Mouse (Mus musculus) embryonic facial prominence, embryonic 15.5 days (tissue): ENCODE results near the gene Fibp. TPM values are rescaled to one million over a fixed set of nuclear protein-coding genes. Genes with fewer than 3 reads are reported as not detected.

Experiments used
- ATAC-seq: fragments of 200-750 bp; cut with Nextera tagmentation; 2 replicates; pipeline ENCODE4 v1.8.0; 2017; ENCODE audit warnings: low read depth, moderate TSS enrichment; ENCODE audit not compliant: insufficient number of reproducible peaks, low FRiP score, low TSS enrichment
- H3K27ac ChIP-seq: fragments of 300-500 bp; sonication (generic); replicated peaks from 2 replicates; pipeline ENCODE4 v1.5.1; 2015; ENCODE audit warnings: mild to moderate bottlenecking, inconsistent platforms
- H3K27me3 ChIP-seq: fragments of 300-500 bp; sonication (generic); 2 replicates; pipeline ENCODE4 v1.6.1; 2015; ENCODE audit warnings: inconsistent platforms
- H3K36me3 ChIP-seq: fragments of 300-500 bp; sonication (generic); 2 replicates; pipeline ENCODE4 v1.6.1; 2015; ENCODE audit warnings: mild to moderate bottlenecking, inconsistent platforms
- H3K4me1 ChIP-seq: fragments of 300-500 bp; sonication (generic); 2 replicates; pipeline ENCODE4 v1.6.1; 2015; ENCODE audit warnings: inconsistent platforms
- H3K4me2 ChIP-seq: fragments of 300-500 bp; sonication (generic); replicated peaks from 2 replicates; pipeline ENCODE4 v1.6.1; 2015; ENCODE audit warnings: mild to moderate bottlenecking, inconsistent platforms
- H3K4me3 ChIP-seq: fragments of 300-500 bp; sonication (generic); replicated peaks from 2 replicates; pipeline ENCODE4 v1.5.1; 2015; ENCODE audit warnings: mild to moderate bottlenecking, inconsistent platforms
- H3K9ac ChIP-seq: fragments of 300-500 bp; sonication (generic); 2 replicates; pipeline ENCODE4 v1.6.1; 2015; ENCODE audit warnings: inconsistent platforms
- H3K9me3 ChIP-seq: fragments of 300-500 bp; sonication (generic); replicated peaks from 2 replicates; pipeline ENCODE4 v1.6.1; 2016; ENCODE audit warnings: inconsistent platforms
- WGBS: fragments of 180-500 bp; shearing (Covaris S2); methylation state at CpG from one replicate; pipeline ENCODE4 v1.1.7; 2015; 5-methylcytosine and 5-hydroxymethylcytosine counted together
- polyA plus RNA-seq: library from polyadenylated mRNA; unstranded; fragments of >200 nt; fragmentation: Nextera tagmentation; extraction: Ambion mirVana; gene quantifications from 2 replicates; pipeline ENCODE4 v1.2.1, GENCODE M21; 2015

Gene Fibp
- polyA plus RNA-seq, 1 experiment from 2014 or later: 125 TPM

DNA sequence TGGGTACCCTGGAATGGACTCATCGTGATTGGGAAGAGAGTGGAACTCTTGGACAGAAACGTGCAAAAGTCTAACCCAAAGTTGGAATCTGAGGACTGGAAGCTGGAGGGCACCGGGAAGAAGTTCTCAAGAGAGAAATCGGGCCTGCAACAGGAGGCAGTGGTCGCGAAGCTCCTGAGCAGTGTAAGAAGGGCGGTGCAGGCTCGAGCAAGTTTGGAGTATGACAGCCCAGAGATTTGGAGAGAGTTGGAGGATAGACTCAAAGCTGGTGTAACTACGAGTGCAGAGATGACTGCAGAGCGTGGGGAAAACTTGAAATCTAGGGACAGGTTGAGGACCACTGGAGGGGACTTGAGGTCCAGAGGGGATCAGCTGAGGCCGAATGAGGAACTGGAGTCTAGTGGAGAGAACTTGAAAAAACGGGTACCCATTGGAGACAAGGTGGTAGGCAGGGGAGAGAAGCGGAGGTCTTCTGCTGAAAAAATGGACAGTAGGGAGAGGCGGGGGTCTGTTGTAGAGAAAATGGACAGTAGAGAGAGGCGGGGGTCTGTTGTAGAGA lies 50.7 kb downstream of the Fibp start:
- ATAC-seq: no peak
- peak overlapping the region; percentile 63; the same call in 1 of the 2 replicates for H3K27ac ChIP-seq
- no peaks in the 10 kb centered on the region for H3K9me3 ChIP-seq
- no peaks in the 10 kb centered on the region for H3K36me3 ChIP-seq
- H3K9ac ChIP-seq: peak overlapping the region; percentile 49
- peak overlapping the region; percentile 83 for H3K4me2 ChIP-seq
- H3K27me3 ChIP-seq: no peaks in the 10 kb centered on the region
- WGBS: 47% methylated on average over 15 of the region's 15 CpGs
- peaks cover 18% of the 10 kb centered on the region for H3K4me1 ChIP-seq
- H3K4me3 ChIP-seq: peak overlapping the region; percentile 53

DNA sequence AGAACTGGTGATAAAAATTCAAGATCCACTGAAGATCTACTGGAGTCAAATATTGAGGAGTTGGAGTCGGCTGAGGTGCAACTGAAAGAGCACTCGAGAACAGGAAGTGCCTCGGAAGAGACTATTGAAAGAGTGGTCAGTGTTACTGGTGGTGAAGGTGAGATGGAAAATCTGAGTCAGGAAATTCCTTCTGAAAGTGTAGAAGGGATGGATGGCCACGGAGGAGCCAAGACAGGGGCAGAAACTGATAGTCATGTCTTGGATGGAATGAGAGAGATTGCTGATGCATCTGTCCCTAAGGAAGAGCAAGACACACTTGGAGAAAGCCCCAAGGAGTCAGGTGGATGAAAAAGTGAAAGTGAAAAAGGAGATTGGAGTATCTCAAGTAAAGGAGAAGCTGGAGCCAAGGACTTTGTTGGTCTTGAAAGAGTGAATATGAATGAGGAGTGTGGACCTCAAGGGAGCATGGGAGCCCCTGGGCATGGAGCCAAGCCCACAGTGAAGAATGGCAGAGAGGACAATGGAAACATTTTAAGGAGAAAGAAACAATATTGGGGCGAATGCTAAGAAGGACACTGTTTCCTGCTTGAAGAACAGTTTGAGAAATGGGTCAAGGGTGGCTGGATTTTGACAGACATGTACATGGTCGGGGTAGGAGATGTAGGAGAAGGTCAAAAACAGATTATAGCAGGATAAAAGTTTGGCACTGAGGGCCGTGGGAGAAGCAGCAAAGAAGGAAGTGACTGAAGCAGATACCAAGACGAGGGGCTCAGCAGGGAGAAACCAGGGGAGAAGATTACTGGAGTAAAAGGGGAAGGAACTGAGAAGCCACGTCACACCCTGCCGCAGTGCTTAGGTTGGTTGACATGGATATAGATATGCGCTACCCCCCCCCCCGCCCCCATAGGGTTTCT lies 51.9 kb downstream of the Fibp start:
- no peak overlapping the region for H3K4me2 ChIP-seq
- H3K9me3 ChIP-seq: no peaks in the 10 kb centered on the region
- no peak overlapping the region for H3K4me3 ChIP-seq
- no peak overlapping the region for H3K9ac ChIP-seq
- no peaks in the 10 kb centered on the region for H3K27me3 ChIP-seq
- peaks cover 18% of the 10 kb centered on the region for H3K4me1 ChIP-seq
- 83% methylated on average over 12 of the region's 12 CpGs for WGBS
- ATAC-seq: no peak
- H3K36me3 ChIP-seq: no peaks in the 10 kb centered on the region
- H3K27ac ChIP-seq: no peak overlapping the region

DNA sequence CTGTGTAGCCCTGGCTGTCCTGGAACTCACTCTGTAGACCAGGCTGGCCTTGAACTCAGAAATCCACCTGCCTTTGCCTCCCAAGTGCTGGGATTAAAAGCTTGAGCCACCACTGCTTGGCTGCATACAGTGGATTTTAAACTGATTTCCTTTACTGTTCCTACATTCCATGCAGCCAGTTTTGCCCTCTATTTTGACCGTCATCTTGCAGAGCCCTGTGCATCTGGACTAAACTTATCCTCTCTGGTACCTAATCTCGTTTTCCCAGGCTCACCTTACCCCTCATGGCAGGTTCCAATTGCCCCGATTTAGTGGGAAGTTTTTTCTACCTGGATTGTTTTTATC lies 52.6 kb downstream of the Fibp start:
- 80% methylated on average over 3 of the region's 3 CpGs for WGBS
- no peak overlapping the region for H3K4me2 ChIP-seq
- no peaks in the 10 kb centered on the region for H3K36me3 ChIP-seq
- H3K4me3 ChIP-seq: no peak overlapping the region
- peaks cover 18% of the 10 kb centered on the region for H3K4me1 ChIP-seq
- no peak overlapping the region for H3K27ac ChIP-seq
- ATAC-seq: no peak
- no peaks in the 10 kb centered on the region for H3K27me3 ChIP-seq
- H3K9me3 ChIP-seq: no peaks in the 10 kb centered on the region
- H3K9ac ChIP-seq: no peak overlapping the region

Other genes with a start within 250 kb of the Fibp start
- 25.1 and 30.6 TPM in 2 replicates for gene Pacs1, start 187.5 kb upstream of the Fibp start, polyA plus RNA-seq
- gene Sf3b2, start 165.2 kb upstream of the Fibp start, polyA plus RNA-seq: 335 and 338 TPM in 2 replicates
- gene Gal3st3, start 162.3 kb upstream of the Fibp start, polyA plus RNA-seq: 4.2 and 5.8 TPM in 2 replicates
- gene Catsper1, start 124.9 kb upstream of the Fibp start, polyA plus RNA-seq: not detected in 2 replicates
- gene Cst6, start 111.0 kb upstream of the Fibp start, polyA plus RNA-seq: 67.9 and 76.8 TPM in 2 replicates
- 48.6 and 55.1 TPM in 2 replicates for gene Eif1ad, start 93.9 kb upstream of the Fibp start, polyA plus RNA-seq
- gene Banf1, start 93.4 kb upstream of the Fibp start, polyA plus RNA-seq: 399 and 402 TPM in 2 replicates
- gene Sart1, start 71.9 kb upstream of the Fibp start, polyA plus RNA-seq: 81.5 and 83.5 TPM in 2 replicates
- gene Tsga10ip, start 58.1 kb upstream of the Fibp start, polyA plus RNA-seq: 0.72 and 1.1 TPM in 2 replicates
- gene Drap1, start 35.6 kb upstream of the Fibp start, polyA plus RNA-seq: 267 and 280 TPM in 2 replicates
- gene AI837181, start 35.5 kb upstream of the Fibp start, polyA plus RNA-seq: 67.4 and 72.3 TPM in 2 replicates
- gene Fosl1, start 13.1 kb upstream of the Fibp start, polyA plus RNA-seq: not detected in 2 replicates
- gene Ccdc85b, start 2.7 kb upstream of the Fibp start, polyA plus RNA-seq: 8.0 and 8.9 TPM in 2 replicates
- gene Ctsw, start 7.9 kb downstream of the Fibp start, polyA plus RNA-seq: 1.4 and 2.8 TPM in 2 replicates
- 219 and 226 TPM in 2 replicates for gene Efemp2, start 13.3 kb downstream of the Fibp start, polyA plus RNA-seq
- gene Mus81, start 27.8 kb downstream of the Fibp start, polyA plus RNA-seq: 44.1 and 45.2 TPM in 2 replicates
- 2,278 and 2,311 TPM in 2 replicates for gene Cfl1, start 29.8 kb downstream of the Fibp start, polyA plus RNA-seq
- gene 1700020D05Rik, start 43.2 kb downstream of the Fibp start, polyA plus RNA-seq: 0.16 TPM in 1 of 2 replicates, not detected in the other
- 10.7 and 11.7 TPM in 2 replicates for gene Snx32, start 49.9 kb downstream of the Fibp start, polyA plus RNA-seq
- gene Ovol1, start 100.0 kb downstream of the Fibp start, polyA plus RNA-seq: 22.1 and 23.3 TPM in 2 replicates
- 5.2 and 5.7 TPM in 2 replicates for gene Ap5b1, start 107.4 kb downstream of the Fibp start, polyA plus RNA-seq
- 122 and 126 TPM in 2 replicates for gene Rnaseh2c, start 141.3 kb downstream of the Fibp start, polyA plus RNA-seq
- gene Kat5, start 149.6 kb downstream of the Fibp start, polyA plus RNA-seq: 49.4 and 52.3 TPM in 2 replicates
- gene Rela, start 176.9 kb downstream of the Fibp start, polyA plus RNA-seq: 61.4 and 62.4 TPM in 2 replicates
- gene Sipa1, start 203.1 kb downstream of the Fibp start, polyA plus RNA-seq: 29.4 and 30.4 TPM in 2 replicates
- gene Map3k11, start 228.1 kb downstream of the Fibp start, polyA plus RNA-seq: 27.1 and 30.0 TPM in 2 replicates
- gene Pcnx3, start 228.3 kb downstream of the Fibp start, polyA plus RNA-seq: 24.6 and 26.6 TPM in 2 replicates
- gene Kcnk7, start 243.8 kb downstream of the Fibp start, polyA plus RNA-seq: 3.8 TPM in 2 replicates